Mouse (Mus musculus): Measurements from ENCODE around the gene Slc2a8.
A peak's percentile ranks its signal among the peaks of the same experiment; 100 is the strongest.

Slc2a8 gene

GRCm38 (mm10) chr2:32971235-32971634 lies 10.6 kb downstream of the Slc2a8 start:
- no peak for DNase-seq (ENCODE audit: low spot score)

GRCm38 (mm10) chr2:32969326-32969725 lies 12.6 kb downstream of the Slc2a8 start:
- no peak for DNase-seq (ENCODE audit: low spot score)

- no peak for DNase-seq (ENCODE audit: low spot score)
Measured at GRCm38 (mm10) chr2:32968024-32968614, 13.8 kb downstream of the Slc2a8 start.

GRCm38 (mm10) chr2:32966689-32967631 lies 14.9 kb downstream of the Slc2a8 start:
- DNase-seq (ENCODE audit: low spot score): no peak

- DNase-seq (ENCODE audit: low spot score): no peak
Measured at GRCm38 (mm10) chr2:32966184-32966688, 15.6 kb downstream of the Slc2a8 start.

- DNase-seq (ENCODE audit: low spot score): no peak
Measured at GRCm38 (mm10) chr2:32965511-32966183, 16.2 kb downstream of the Slc2a8 start.

- no peak for DNase-seq (ENCODE audit: low spot score)
Measured at GRCm38 (mm10) chr2:32964659-32965457, 17.0 kb downstream of the Slc2a8 start.

- DNase-seq (ENCODE audit: low spot score): no peak
Measured at GRCm38 (mm10) chr2:32963981-32964380, 17.9 kb downstream of the Slc2a8 start.

- DNase-seq (ENCODE audit: low spot score): no peak
Measured at GRCm38 (mm10) chr2:32963544-32963943, 18.3 kb downstream of the Slc2a8 start.

- no peak for DNase-seq (ENCODE audit: low spot score)
Measured at GRCm38 (mm10) chr2:32962875-32963220, 19.0 kb downstream of the Slc2a8 start.

GRCm38 (mm10) chr2:32962062-32962874 lies 19.6 kb downstream of the Slc2a8 start:
- DNase-seq (ENCODE audit: low spot score): no peak

- peak; percentile 92 for DNase-seq (ENCODE audit: low spot score)
Measured at GRCm38 (mm10) chr2:32961192-32961995, 20.5 kb downstream of the Slc2a8 start, which contains the start of the genes Rpl12 and Lrsam1. Gene Rpl12, plus strand, starts transcription at chr2:32961559. Gene Lrsam1, minus strand, starts transcription at chr2:32961614.

- no peak for DNase-seq (ENCODE audit: low spot score)
Measured at GRCm38 (mm10) chr2:32960273-32960672, 21.6 kb downstream of the Slc2a8 start.

GRCm38 (mm10) chr2:32957344-32957743 lies 24.5 kb downstream of the Slc2a8 start:
- DNase-seq (ENCODE audit: low spot score): no peak

- no peak for DNase-seq (ENCODE audit: low spot score)
Measured at GRCm38 (mm10) chr2:32954581-32954980, 27.3 kb downstream of the Slc2a8 start.

- DNase-seq (ENCODE audit: low spot score): no peak
Measured at GRCm38 (mm10) chr2:32947454-32947853, 34.4 kb downstream of the Slc2a8 start.

- DNase-seq (ENCODE audit: low spot score): no peak
Measured at GRCm38 (mm10) chr2:32940483-32940882, 41.4 kb downstream of the Slc2a8 start.

- no peak for DNase-seq (ENCODE audit: low spot score)
Measured at GRCm38 (mm10) chr2:32939418-32939817, 42.5 kb downstream of the Slc2a8 start.

GRCm38 (mm10) chr2:32938741-32939140 lies 43.1 kb downstream of the Slc2a8 start:
- DNase-seq (ENCODE audit: low spot score): no peak

GRCm38 (mm10) chr2:32931730-32932129 lies 50.2 kb downstream of the Slc2a8 start:
- no peak for DNase-seq (ENCODE audit: low spot score)
